Mouse (Mus musculus): ENCODE measurements at regions not wholly inside any gene's neighbourhood (a gene's known extent, or its start where the extent isn't known, plus 50 kb on each side); places are given as distances from the start of the nearest gene placed in this dataset.

DNA sequence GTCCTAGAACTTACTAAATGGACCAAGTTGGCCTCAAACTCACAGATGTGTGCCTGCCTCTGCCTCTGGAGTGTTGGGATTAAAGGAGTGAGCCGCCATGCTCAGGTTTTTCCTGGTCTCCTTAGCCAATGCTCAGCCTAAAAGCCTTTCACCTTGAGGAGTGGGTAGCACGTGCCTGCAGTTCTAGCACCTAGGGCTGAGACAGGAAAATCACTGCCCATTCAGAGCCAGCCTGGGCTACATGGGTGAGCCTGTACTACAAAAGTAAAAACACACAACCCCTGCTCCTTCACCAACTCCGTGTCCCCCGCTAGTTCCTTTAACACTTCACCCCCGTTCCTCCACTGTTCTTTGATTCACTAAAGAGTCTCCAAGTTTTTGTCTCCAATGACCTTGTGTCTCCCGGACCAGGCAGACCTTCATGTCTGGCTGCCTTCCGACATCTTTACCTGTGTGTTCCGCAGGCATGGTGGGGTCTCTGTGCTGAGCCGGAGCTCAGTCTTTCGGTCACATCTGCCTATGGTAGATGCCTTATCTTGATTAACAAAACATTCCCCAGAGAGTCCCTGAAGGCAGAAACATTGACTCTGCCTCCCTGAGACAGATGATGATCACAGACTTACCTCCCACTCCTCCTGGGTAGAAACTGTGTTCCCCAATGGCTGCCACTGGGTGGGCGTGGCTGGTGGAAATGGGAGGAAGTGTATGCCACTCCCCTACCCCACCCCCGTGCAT is 100.1 kb upstream of the Cpsf6 start:
- Histone ChIP-seq H3K36me3 (replicated peaks in 1 of 2; ENCODE audit: control insufficient read depth in 1 of 2, insufficient read depth in 1 of 2, low read length in 1 of 2) (no peaks in the 10 kb centered on the region), H3K9ac (ENCODE audit: insufficient read depth, low read depth) (no peak overlapping the region), H3K4me3 (replicated peaks in 1 of 3; ENCODE audit: low read depth in 2 of 3, low read length in 2 of 3, poor library complexity in 1 of 3) (no peak overlapping the region), H3K27me3 (replicated peaks) (no peaks in the 10 kb centered on the region), H3K79me2 (replicated peaks; ENCODE audit: control insufficient read depth, extremely low read depth, insufficient read depth, poor library complexity, severe bottlenecking) (no peaks in the 10 kb centered on the region), H3K4me1 (ENCODE audit: control insufficient read depth in 1 of 2, insufficient read depth in 2 of 2) (no peaks in the 10 kb centered on the region), H3K9me3 (replicated peaks; ENCODE audit: low read length) (no peaks in the 10 kb centered on the region), H3K4me2 (ENCODE audit: insufficient read depth, low read depth, poor library complexity, severe bottlenecking) (no peak overlapping the region), H3K27ac (ENCODE audit: insufficient read depth, low read depth) (no peak overlapping the region)
- no peak for DNase-seq (ENCODE audit: extremely low read depth)
- dilution Hi-C loops (cut with MboI; ENCODE audit: extremely low pct_ligation_motif_present, extremely low pct_unique_long_range_greater_than_20kb, low sequenced_read_pairs) = no loop called here
- in situ Hi-C loops (cut with MboI; ENCODE audit: low pct_ligation_motif_present, low pct_unique_long_range_greater_than_20kb, low sequenced_read_pairs) = no loop called here
- TF ChIP-seq MXI1 (IDR thresholded peaks at IDR 0.05; ENCODE audit: low read depth, low read length) = no peak
- no peak for TF ChIP-seq USF1 (IDR thresholded peaks at IDR 0.05; ENCODE audit: low read depth, low read length)
- TF ChIP-seq IRF4 (IDR thresholded peaks at IDR 0.05; ENCODE audit: low read depth, low read length) = no peak
- no peak for TF ChIP-seq UBTF (IDR thresholded peaks at IDR 0.05; ENCODE audit: low read depth, low read length)
- TF ChIP-seq ETS1 (conservative IDR thresholded peaks at IDR 0.05; ENCODE audit: low read depth, low read length) = no peak
- no peak for TF ChIP-seq MEF2A (IDR thresholded peaks at IDR 0.05; ENCODE audit: borderline replicate concordance, low read depth, low read length)

DNA sequence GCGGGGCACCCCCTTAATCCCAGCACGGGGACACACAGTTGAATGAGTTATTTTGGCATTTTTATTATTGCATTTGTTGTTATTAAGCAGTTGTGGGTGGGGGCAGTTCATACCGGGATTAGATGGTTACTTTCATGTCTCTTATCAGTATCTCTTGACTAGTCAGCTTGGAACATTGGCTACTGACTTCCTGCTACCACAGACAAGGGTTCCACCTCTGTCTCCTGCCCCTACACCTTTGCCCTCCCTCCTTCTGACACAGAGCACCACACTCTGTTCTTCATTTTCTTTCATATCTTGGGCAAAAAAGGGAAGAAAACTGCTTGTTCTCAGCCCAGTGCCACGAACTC is 99.1 kb upstream of the Cpsf6 start:
- Histone ChIP-seq H3K27me3 (replicated peaks) (no peaks in the 10 kb centered on the region), H3K4me1 (ENCODE audit: control insufficient read depth in 1 of 2, insufficient read depth in 2 of 2) (no peaks in the 10 kb centered on the region), H3K9me3 (replicated peaks; ENCODE audit: low read length) (peaks cover 6% of the 10 kb centered on the region), H3K79me2 (replicated peaks; ENCODE audit: control insufficient read depth, extremely low read depth, insufficient read depth, poor library complexity, severe bottlenecking) (no peaks in the 10 kb centered on the region), H3K9ac (ENCODE audit: insufficient read depth, low read depth) (no peak overlapping the region), H3K36me3 (replicated peaks in 1 of 2; ENCODE audit: control insufficient read depth in 1 of 2, insufficient read depth in 1 of 2, low read length in 1 of 2) (no peaks in the 10 kb centered on the region), H3K4me2 (ENCODE audit: insufficient read depth, low read depth, poor library complexity, severe bottlenecking) (no peak overlapping the region), H3K27ac (ENCODE audit: insufficient read depth, low read depth) (no peak overlapping the region), H3K4me3 (replicated peaks in 1 of 3; ENCODE audit: low read depth in 2 of 3, low read length in 2 of 3, poor library complexity in 1 of 3) (no peak overlapping the region)
- DNase-seq (ENCODE audit: extremely low read depth) = no peak
- in situ Hi-C loops (cut with MboI; ENCODE audit: low pct_ligation_motif_present, low pct_unique_long_range_greater_than_20kb, low sequenced_read_pairs) (no loop called here), dilution Hi-C loops (cut with MboI; ENCODE audit: extremely low pct_ligation_motif_present, extremely low pct_unique_long_range_greater_than_20kb, low sequenced_read_pairs) (no loop called here)
- TF ChIP-seq GABPA (IDR thresholded peaks at IDR 0.05; ENCODE audit: insufficient replicate concordance, low read depth, low read length) = no peak
- TF ChIP-seq MEF2A (IDR thresholded peaks at IDR 0.05; ENCODE audit: borderline replicate concordance, low read depth, low read length) = no peak
- TF ChIP-seq CHD1 (IDR thresholded peaks at IDR 0.05; ENCODE audit: low read depth, low read length) = no peak
- TF ChIP-seq IRF4 (IDR thresholded peaks at IDR 0.05; ENCODE audit: low read depth, low read length) = no peak
- no peak for TF ChIP-seq KAT2A (IDR thresholded peaks at IDR 0.05; ENCODE audit: insufficient replicate concordance, low read length)
- TF ChIP-seq ELF1 (IDR thresholded peaks at IDR 0.05; ENCODE audit: low read depth, low read length) = no peak
- no peak for TF ChIP-seq MYC (IDR thresholded peaks at IDR 0.05; ENCODE audit: low read depth, low read length)

Data from CH12.LX (cell line).